Mouse (Mus musculus): ENCODE results near the gene Rgp1. TPM values are rescaled to one million over a fixed set of nuclear protein-coding genes. Genes with fewer than 3 reads are reported as not detected.

The Rgp1 gene
- polyA plus RNA-seq, 1 experiment from 2014 or later = 25.2 TPM

GRCm38 (mm10) chr4:43573561-43573960, 5.0 kb upstream of the Rgp1 start:
- no peak overlapping the region for H3K9ac ChIP-seq (ENCODE audit: low read length)
- no peak for DNase-seq (ENCODE audit: low spot score, missing footprints)
- H3K4me2 ChIP-seq = no peak overlapping the region
- no peak overlapping the region for H3K27ac ChIP-seq (ENCODE audit: low read depth, low read length)
- ATAC-seq (ENCODE audit: low FRiP score) = no peak
- H3K9me3 ChIP-seq (ENCODE audit: control insufficient read depth, low read length) = no peaks in the 10 kb centered on the region
- H3K27me3 ChIP-seq (ENCODE audit: control insufficient read depth, insufficient read depth, low read length) = no peaks in the 10 kb centered on the region
- H3K4me3 ChIP-seq (ENCODE audit: low read depth, low read length) = no peak overlapping the region
- H3K4me1 ChIP-seq (ENCODE audit: control insufficient read depth, insufficient read depth, low read length) = peaks cover 24% of the 10 kb centered on the region
- 94% methylated on average over 4 of the region's 4 CpGs for WGBS
- peaks cover 21% of the 10 kb centered on the region for H3K36me3 ChIP-seq (ENCODE audit: control insufficient read depth, insufficient read depth, low read length)

GRCm38 (mm10) chr4:43575356-43575755, 3.2 kb upstream of the Rgp1 start:
- peaks cover 31% of the 10 kb centered on the region for H3K4me1 ChIP-seq (ENCODE audit: control insufficient read depth, insufficient read depth, low read length)

GRCm38 (mm10) chr4:43577237-43577881, 1.2 kb upstream of the Rgp1 start:
- H3K27ac ChIP-seq (ENCODE audit: low read depth, low read length) = no peak overlapping the region
- peak overlapping the region; percentile 92 for H3K9ac ChIP-seq (ENCODE audit: low read length)
- peak overlapping the region; percentile 97 for H3K4me2 ChIP-seq
- no peaks in the 10 kb centered on the region for H3K9me3 ChIP-seq (ENCODE audit: control insufficient read depth, low read length)
- H3K36me3 ChIP-seq (ENCODE audit: control insufficient read depth, insufficient read depth, low read length) = peaks cover 5% of the 10 kb centered on the region
- H3K4me3 ChIP-seq (ENCODE audit: low read depth, low read length) = peak overlapping the region; percentile 86
- whole genome bisulfite sequencing = 61% methylated on average over 8 of the region's 8 CpGs
- H3K27me3 ChIP-seq (ENCODE audit: control insufficient read depth, insufficient read depth, low read length) = no peaks in the 10 kb centered on the region
- ATAC-seq (ENCODE audit: low FRiP score) (no peak), DNase-seq (ENCODE audit: low spot score, missing footprints) (peak; percentile 78)
- H3K4me1 ChIP-seq (ENCODE audit: control insufficient read depth, insufficient read depth, low read length) = peaks cover 31% of the 10 kb centered on the region

More at GRCm38 (mm10) chr4:43575356-43575755, 3.2 kb upstream of the Rgp1 start:
- no peak overlapping the region for H3K9ac ChIP-seq (ENCODE audit: low read length)
- WGBS = 78% methylated on average over 2 of the region's 2 CpGs
- ATAC-seq (ENCODE audit: low FRiP score) = no peak
- no peaks in the 10 kb centered on the region for H3K27me3 ChIP-seq (ENCODE audit: control insufficient read depth, insufficient read depth, low read length)
- peak overlapping the region; percentile 6; the same call in 1 of the 2 replicates for H3K4me2 ChIP-seq
- peaks cover 10% of the 10 kb centered on the region for H3K36me3 ChIP-seq (ENCODE audit: control insufficient read depth, insufficient read depth, low read length)
- H3K9me3 ChIP-seq (ENCODE audit: control insufficient read depth, low read length) = no peaks in the 10 kb centered on the region
- no peak overlapping the region for H3K27ac ChIP-seq (ENCODE audit: low read depth, low read length)
- DNase-seq (ENCODE audit: low spot score, missing footprints) = no peak
- no peak overlapping the region for H3K4me3 ChIP-seq (ENCODE audit: low read depth, low read length)

- peak overlapping the region; percentile 97 for H3K4me2 ChIP-seq
- peak overlapping the region; percentile 86 for H3K4me3 ChIP-seq (ENCODE audit: low read depth, low read length)
- H3K36me3 ChIP-seq (ENCODE audit: control insufficient read depth, insufficient read depth, low read length) = peaks cover 7% of the 10 kb centered on the region
- 13% methylated on average over 10 of the region's 10 CpGs for WGBS
- H3K27ac ChIP-seq (ENCODE audit: low read depth, low read length) = no peak overlapping the region; the same call in 1 of the 2 replicates
- peak overlapping the region; percentile 92 for H3K9ac ChIP-seq (ENCODE audit: low read length)
- DNase-seq (ENCODE audit: low spot score, missing footprints) = peak; percentile 81
- H3K27me3 ChIP-seq (ENCODE audit: control insufficient read depth, insufficient read depth, low read length) = no peaks in the 10 kb centered on the region
- no peak for ATAC-seq (ENCODE audit: low FRiP score)
- no peaks in the 10 kb centered on the region for H3K9me3 ChIP-seq (ENCODE audit: control insufficient read depth, low read length)
- H3K4me1 ChIP-seq (ENCODE audit: control insufficient read depth, insufficient read depth, low read length) = peaks cover 31% of the 10 kb centered on the region
These were observed 741 bp downstream of the Rgp1 start for GRCm38 (mm10) chr4:43579256-43579655.

GRCm38 (mm10) chr4:43579731-43580130, 1.2 kb downstream of the Rgp1 start:
- Histone ChIP-seq H3K36me3 (ENCODE audit: control insufficient read depth, insufficient read depth, low read length) (peaks cover 7% of the 10 kb centered on the region), H3K4me2 (peak overlapping the region; percentile 97), H3K27me3 (ENCODE audit: control insufficient read depth, insufficient read depth, low read length) (no peaks in the 10 kb centered on the region), H3K4me3 (ENCODE audit: low read depth, low read length) (peak overlapping the region; percentile 86), H3K9ac (ENCODE audit: low read length) (peak overlapping the region; percentile 92), H3K27ac (ENCODE audit: low read depth, low read length) (no peak overlapping the region), H3K4me1 (ENCODE audit: control insufficient read depth, insufficient read depth, low read length) (peaks cover 31% of the 10 kb centered on the region), H3K9me3 (ENCODE audit: control insufficient read depth, low read length) (no peaks in the 10 kb centered on the region)
- 93% methylated on average over 6 of the region's 6 CpGs for WGBS
- DNase-seq (ENCODE audit: low spot score, missing footprints) (no peak), ATAC-seq (ENCODE audit: low FRiP score) (no peak)

GRCm38 (mm10) chr4:43580721-43581120, 2.2 kb downstream of the Rgp1 start:
- WGBS = 99% methylated on average over 5 of the region's 5 CpGs
- no peak for ATAC-seq (ENCODE audit: low FRiP score)
- peaks cover 25% of the 10 kb centered on the region for H3K4me1 ChIP-seq (ENCODE audit: control insufficient read depth, insufficient read depth, low read length)

GRCm38 (mm10) chr4:43581381-43581780, 2.9 kb downstream of the Rgp1 start:
- Histone ChIP-seq H3K9ac (ENCODE audit: low read length) (no peak overlapping the region), H3K27me3 (ENCODE audit: control insufficient read depth, insufficient read depth, low read length) (no peaks in the 10 kb centered on the region), H3K4me2 (no peak overlapping the region), H3K4me3 (ENCODE audit: low read depth, low read length) (no peak overlapping the region), H3K27ac (ENCODE audit: low read depth, low read length) (no peak overlapping the region), H3K4me1 (ENCODE audit: control insufficient read depth, insufficient read depth, low read length) (peaks cover 23% of the 10 kb centered on the region), H3K36me3 (ENCODE audit: control insufficient read depth, insufficient read depth, low read length) (peaks cover 7% of the 10 kb centered on the region), H3K9me3 (ENCODE audit: control insufficient read depth, low read length) (no peaks in the 10 kb centered on the region)
- no peak for DNase-seq (ENCODE audit: low spot score, missing footprints)
- WGBS = 97% methylated on average over 12 of the region's 12 CpGs
- ATAC-seq (ENCODE audit: low FRiP score) = no peak

More at GRCm38 (mm10) chr4:43580721-43581120, 2.2 kb downstream of the Rgp1 start:
- no peak overlapping the region for H3K9ac ChIP-seq (ENCODE audit: low read length)
- DNase-seq (ENCODE audit: low spot score, missing footprints) = no peak
- H3K4me2 ChIP-seq = no peak overlapping the region
- no peak overlapping the region for H3K4me3 ChIP-seq (ENCODE audit: low read depth, low read length)
- peaks cover 7% of the 10 kb centered on the region for H3K36me3 ChIP-seq (ENCODE audit: control insufficient read depth, insufficient read depth, low read length)
- H3K27me3 ChIP-seq (ENCODE audit: control insufficient read depth, insufficient read depth, low read length) = no peaks in the 10 kb centered on the region
- H3K9me3 ChIP-seq (ENCODE audit: control insufficient read depth, low read length) = no peaks in the 10 kb centered on the region
- no peak overlapping the region for H3K27ac ChIP-seq (ENCODE audit: low read depth, low read length)

- H3K4me1 ChIP-seq (ENCODE audit: control insufficient read depth, insufficient read depth, low read length) = peaks cover 16% of the 10 kb centered on the region
- ATAC-seq (ENCODE audit: low FRiP score) (no peak), DNase-seq (ENCODE audit: low spot score, missing footprints) (no peak)
- no peak overlapping the region for H3K4me3 ChIP-seq (ENCODE audit: low read depth, low read length)
- peaks cover 7% of the 10 kb centered on the region for H3K36me3 ChIP-seq (ENCODE audit: control insufficient read depth, insufficient read depth, low read length)
- WGBS = 96% methylated on average over 5 of the region's 5 CpGs
- H3K27ac ChIP-seq (ENCODE audit: low read depth, low read length) = no peak overlapping the region
- no peaks in the 10 kb centered on the region for H3K27me3 ChIP-seq (ENCODE audit: control insufficient read depth, insufficient read depth, low read length)
- H3K9me3 ChIP-seq (ENCODE audit: control insufficient read depth, low read length) = no peaks in the 10 kb centered on the region
- no peak overlapping the region for H3K9ac ChIP-seq (ENCODE audit: low read length)
- no peak overlapping the region for H3K4me2 ChIP-seq
These were observed 3.7 kb downstream of the Rgp1 start for GRCm38 (mm10) chr4:43582241-43582640.

GRCm38 (mm10) chr4:43583421-43583820, 4.9 kb downstream of the Rgp1 start:
- no peak overlapping the region for H3K27ac ChIP-seq (ENCODE audit: low read depth, low read length)
- DNase-seq (ENCODE audit: low spot score, missing footprints) (no peak), ATAC-seq (ENCODE audit: low FRiP score) (no peak)
- H3K4me1 ChIP-seq (ENCODE audit: control insufficient read depth, insufficient read depth, low read length) = peaks cover 7% of the 10 kb centered on the region
- no peaks in the 10 kb centered on the region for H3K27me3 ChIP-seq (ENCODE audit: control insufficient read depth, insufficient read depth, low read length)
- H3K4me2 ChIP-seq = no peak overlapping the region
- no peak overlapping the region for H3K9ac ChIP-seq (ENCODE audit: low read length)
- peaks cover 7% of the 10 kb centered on the region for H3K36me3 ChIP-seq (ENCODE audit: control insufficient read depth, insufficient read depth, low read length)
- no peak overlapping the region for H3K4me3 ChIP-seq (ENCODE audit: low read depth, low read length)
- H3K9me3 ChIP-seq (ENCODE audit: control insufficient read depth, low read length) = no peaks in the 10 kb centered on the region
- 85% methylated on average over 7 of the region's 7 CpGs for WGBS
